Mouse (Mus musculus) layer of hippocampus, adult 11-12 months (tissue): Measurements from ENCODE around the gene Gata1.
"Not testable (repeated sequence)": the region's sequence is repeated elsewhere in the genome, so short reads cannot be mapped to it uniquely, and the experiment has no call there.

Experiments used
- DNase-seq: peaks from one replicate; pipeline ENCODE4 v3.0.0; 2022; ENCODE audit warnings: low spot score

Gene Gata1

DNA sequence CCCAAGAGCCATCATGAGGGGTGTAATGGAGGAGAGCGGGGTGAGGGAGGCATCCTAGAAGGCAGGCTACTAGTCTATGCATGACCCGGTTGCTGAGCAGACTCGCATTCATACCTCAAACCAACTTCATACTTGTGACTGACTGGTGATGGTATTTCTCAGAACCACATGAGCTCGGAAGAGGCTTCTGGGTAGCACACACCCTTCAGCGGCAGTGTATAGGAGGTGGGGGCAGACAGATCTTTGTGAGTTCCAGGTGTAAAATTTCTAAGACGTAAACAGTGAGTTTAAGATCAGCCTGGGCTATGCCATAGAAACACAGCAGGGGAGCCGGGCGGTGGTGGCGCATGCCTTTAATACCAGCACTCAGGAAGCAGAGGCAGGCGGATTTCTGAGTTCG lies at the start of gene Gata1:
TSS of gene Gata1 (minus strand) at position 180 of the 400 bp plus-strand sequence.
- DNase-seq, result no peak

- no peak for DNase-seq
These were observed 48.9 kb upstream of the Gata1 start for GRCm38 (mm10) chrX:8026811-8027210.

DNA sequence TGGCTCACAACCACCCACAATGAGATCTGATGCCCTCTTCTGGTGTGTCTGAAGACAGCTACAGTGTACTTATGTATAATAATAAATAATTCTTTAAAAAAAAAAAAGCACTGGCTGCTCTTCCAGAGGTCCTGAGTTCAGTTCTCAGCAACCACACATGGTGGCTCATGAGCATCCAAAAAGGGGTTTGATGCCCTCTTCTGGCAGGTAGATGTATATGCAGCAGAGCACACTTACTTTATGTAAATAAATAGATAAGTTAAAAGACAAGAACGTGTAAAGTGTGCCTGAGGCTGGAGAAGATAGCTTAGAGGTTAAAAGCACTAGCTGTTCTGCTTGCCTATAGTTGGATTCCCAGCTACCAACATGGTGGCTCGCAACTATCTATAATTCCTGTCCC lies 46.9 kb upstream of the Gata1 start:
- no peak for DNase-seq

GRCm38 (mm10) chrX:8020111-8020778 lies 42.4 kb upstream of the Gata1 start:
- no peak for DNase-seq

DNA sequence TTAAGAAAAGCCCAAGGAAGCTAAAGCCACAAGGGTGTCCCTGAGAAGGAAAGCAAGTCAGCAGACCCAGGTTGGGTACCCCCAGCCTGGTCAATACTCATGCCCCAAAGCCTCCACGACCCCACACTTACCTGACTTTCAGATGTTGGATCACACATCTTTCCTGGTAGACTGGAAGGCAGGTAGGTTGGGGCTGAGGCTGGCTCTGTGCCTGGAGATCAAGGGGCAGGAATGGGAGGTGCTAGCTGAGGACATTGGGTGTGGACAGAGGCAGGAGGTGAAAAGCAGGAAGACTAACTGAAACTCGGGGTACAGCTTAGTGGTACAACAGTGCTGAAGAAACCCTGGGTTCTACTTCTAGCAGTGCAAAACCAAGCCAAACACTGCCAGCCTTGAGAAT lies 40.4 kb upstream of the Gata1 start, which contains the start of gene Glod5:
TSS of gene Glod5 (minus strand) at position 207 of the 400 bp plus-strand sequence.
- DNase-seq, result no peak

- DNase-seq, result no peak
These were observed 39.3 kb upstream of the Gata1 start for GRCm38 (mm10) chrX:8017142-8017541.

- DNase-seq, result not testable (repeated sequence)
These were observed 37.8 kb upstream of the Gata1 start for GRCm38 (mm10) chrX:8015675-8016074.

- DNase-seq, result no peak
These were observed 35.9 kb upstream of the Gata1 start for GRCm38 (mm10) chrX:8013569-8014314.

DNA sequence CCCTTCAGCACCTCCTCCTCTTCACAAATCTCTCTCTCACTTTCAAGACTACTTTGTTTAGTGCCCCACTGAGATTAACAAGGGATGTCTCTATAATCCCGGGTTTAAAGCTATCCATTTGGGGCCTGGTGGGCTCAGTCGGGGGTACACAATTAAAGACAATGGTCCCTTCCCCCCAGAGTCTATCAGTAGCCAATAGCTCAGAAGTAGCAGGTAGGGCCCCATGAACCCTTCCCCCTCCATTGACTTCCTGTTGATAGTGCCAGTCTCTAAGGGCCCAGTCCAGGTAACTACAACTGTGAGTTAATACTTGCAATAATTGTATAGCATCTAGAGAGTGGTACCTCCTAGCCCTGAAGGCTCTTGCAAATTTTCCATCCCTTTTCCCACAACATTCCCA lies 35.3 kb upstream of the Gata1 start:
- DNase-seq, result no peak

- not testable (repeated sequence) for DNase-seq
These were observed 31.5 kb upstream of the Gata1 start for GRCm38 (mm10) chrX:8009356-8009755.

GRCm38 (mm10) chrX:8008543-8008942 lies 30.7 kb upstream of the Gata1 start:
- DNase-seq, result no peak

GRCm38 (mm10) chrX:8002971-8003370 lies 25.1 kb upstream of the Gata1 start:
- no peak for DNase-seq

- no peak for DNase-seq
These were observed 24.1 kb upstream of the Gata1 start for GRCm38 (mm10) chrX:8002001-8002400.

GRCm38 (mm10) chrX:8000546-8001192 lies 22.8 kb upstream of the Gata1 start:
- no peak for DNase-seq

- no peak for DNase-seq
These were observed 15.3 kb upstream of the Gata1 start for GRCm38 (mm10) chrX:7993068-7993735.

GRCm38 (mm10) chrX:7992379-7993067 lies 14.7 kb upstream of the Gata1 start:
- DNase-seq, result no peak

DNA sequence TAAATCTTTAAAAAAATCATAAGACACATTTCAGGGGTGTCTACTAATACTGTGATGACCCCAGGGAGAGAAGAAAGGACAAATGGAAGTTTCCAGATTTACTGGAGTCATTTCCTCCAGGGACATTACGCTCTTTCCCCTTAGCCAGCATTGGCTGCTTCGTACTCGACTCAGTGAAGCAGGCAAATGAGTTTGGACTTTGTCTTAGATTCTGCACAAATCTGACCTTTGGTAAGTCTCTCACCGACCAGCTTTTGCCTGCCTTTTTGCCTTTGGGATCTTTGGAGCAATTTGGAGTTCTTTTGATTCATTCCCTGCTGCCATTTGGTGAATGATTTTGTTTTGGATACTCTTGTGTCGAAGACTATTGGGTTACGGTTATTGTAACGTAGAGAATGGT lies 3.5 kb upstream of the Gata1 start:
- no peak for DNase-seq

DNA sequence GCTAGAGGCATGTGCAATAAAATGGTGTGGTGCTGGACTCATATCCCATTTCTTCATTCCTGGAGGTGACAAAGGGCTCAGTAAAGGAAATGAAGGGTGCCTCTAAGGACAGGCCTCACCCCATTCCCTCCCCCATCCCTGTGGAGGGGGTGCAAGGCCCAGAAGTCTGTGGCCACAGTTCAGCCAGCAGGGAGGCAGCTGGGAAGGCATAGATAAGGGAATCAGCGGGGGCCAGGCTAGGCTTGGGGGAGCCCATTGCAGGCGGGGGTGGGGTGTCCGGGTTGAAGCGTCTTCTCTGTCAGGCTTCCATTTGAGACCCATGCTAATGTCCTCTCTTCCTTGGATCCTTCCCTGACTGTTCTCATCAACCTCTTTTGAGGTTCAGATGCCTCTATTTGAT lies 6.6 kb downstream of the Gata1 start:
- DNase-seq, result no peak

DNA sequence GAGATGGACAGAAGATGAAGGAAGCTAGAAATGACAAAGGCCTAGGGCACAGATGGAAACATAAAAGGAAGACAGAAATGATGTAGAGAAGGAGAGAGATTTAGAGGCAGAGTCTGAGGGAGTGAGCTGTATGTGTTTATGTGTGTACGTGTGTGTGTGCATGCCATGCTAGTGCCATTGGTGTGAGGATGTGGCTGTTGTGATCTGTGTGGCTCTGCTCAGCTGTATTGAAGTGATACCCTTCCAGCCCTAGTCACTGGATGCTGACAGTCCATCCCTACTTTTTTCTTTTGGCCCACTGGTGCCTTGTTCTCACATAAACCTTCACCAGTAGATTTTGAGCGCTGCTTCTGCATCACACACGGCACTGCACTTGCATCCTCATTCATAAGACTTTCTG lies 9.0 kb downstream of the Gata1 start:
- no peak for DNase-seq

DNA sequence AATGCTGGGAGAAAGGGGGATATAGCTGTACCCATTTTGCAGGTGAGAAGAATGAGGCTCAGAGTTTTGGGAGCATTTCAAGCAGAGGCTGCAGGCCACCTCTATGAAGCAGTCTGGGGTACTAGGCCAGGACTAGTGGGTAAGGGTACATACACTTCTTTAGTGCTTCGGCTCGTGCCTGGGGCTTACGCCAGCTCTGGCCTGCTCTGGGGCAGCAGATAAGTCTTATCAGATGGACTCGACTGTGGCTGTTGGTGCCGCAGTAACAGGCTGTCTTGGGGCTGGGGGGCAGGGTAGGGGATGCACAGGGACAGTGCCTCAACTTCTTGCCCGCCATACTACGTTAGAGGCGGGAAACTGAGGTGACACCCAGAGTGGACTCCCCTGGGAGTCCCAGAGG lies 9.6 kb downstream of the Gata1 start:
- no peak for DNase-seq

DNA sequence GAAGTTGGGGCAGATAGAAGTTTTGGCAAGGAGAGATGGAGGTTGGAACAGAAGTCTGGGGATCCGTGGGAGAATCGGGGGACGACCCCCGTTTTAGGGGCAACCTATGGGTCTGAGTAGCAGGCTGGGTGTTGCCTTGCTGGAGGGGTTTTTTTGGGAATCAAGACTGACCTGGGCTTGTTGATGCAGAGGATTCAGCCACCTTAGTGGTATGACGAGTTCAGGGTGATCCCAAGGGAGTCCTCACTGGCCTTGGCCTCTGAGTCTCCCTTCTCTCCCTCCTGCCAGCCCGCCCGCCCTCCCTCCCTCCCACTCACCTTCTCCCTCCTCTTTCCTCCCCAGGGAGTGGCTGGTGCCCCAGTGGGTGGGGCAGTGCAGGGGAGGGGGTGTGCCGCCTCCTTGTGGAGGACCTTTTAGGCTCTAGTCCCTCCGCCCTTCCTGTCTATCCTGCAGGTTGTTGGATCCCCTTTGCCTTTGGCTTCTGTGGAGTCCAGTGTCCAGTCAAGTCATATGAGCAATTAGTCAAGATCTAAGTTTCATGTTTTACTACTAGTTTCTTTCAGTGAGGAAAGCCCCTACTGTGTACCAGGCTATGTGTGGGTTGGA lies 10.2 kb downstream of the Gata1 start:
- no peak for DNase-seq

DNA sequence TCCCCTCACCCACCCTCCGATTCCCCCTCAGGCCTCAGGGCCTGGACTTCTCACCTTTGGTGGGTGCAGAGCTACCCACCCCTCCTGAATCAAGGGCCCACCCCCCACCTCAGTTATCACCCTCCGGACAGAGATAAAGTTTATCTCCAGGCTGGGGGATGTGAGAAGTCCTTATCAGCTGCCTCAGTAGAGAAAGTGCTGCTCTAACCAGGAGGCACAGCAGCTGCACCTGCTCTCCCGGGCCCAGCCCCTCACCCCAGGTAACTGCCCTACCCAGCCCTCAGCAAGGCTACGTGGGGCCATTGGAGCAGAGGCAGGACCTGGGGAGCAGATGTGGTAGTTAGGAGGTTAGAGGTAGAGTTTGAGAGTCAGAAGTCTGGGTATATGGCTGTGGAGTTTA lies 11.7 kb downstream of the Gata1 start:
- no peak for DNase-seq
